Mouse (Mus musculus) embryonic facial prominence, embryonic 11.5 days (tissue): ENCODE data around the gene Epn2. TPM values are rescaled to one million over a fixed set of nuclear protein-coding genes. Genes with fewer than 3 reads are reported as not detected.
A peak's percentile ranks its signal among the peaks of the same experiment; 100 is the strongest.

Experiments used
- ATAC-seq: fragments of 200-750 bp; cut with Nextera tagmentation; replicated peaks from 2 replicates; pipeline ENCODE4 v1.8.0; 2017; ENCODE audit warnings: low read depth; ENCODE audit not compliant: insufficient number of reproducible peaks, low FRiP score, low TSS enrichment
- DNase-seq: peaks from one replicate; pipeline ENCODE4 v3.0.0-alpha.2; 2015; ENCODE audit warnings: low spot score
- H3K27ac ChIP-seq: fragments of 300-500 bp; sonication (generic); replicated peaks from 2 replicates; pipeline ENCODE4 v1.5.1; 2014; ENCODE audit warnings: mild to moderate bottlenecking, low read depth, low read length, control low read depth
- H3K27me3 ChIP-seq: fragments of 300-500 bp; sonication (generic); 2 replicates; pipeline ENCODE4 v1.6.1; 2014; ENCODE audit warnings: mild to moderate bottlenecking, low read length, moderate library complexity, mixed read lengths; ENCODE audit not compliant: control insufficient read depth, insufficient read depth
- H3K36me3 ChIP-seq: fragments of 300-500 bp; sonication (generic); replicated peaks from 2 replicates; pipeline ENCODE4 v1.6.1; 2014; ENCODE audit warnings: low read depth, mild to moderate bottlenecking, low read length, moderate library complexity, mixed read lengths; ENCODE audit not compliant: control insufficient read depth, insufficient read depth
- H3K4me1 ChIP-seq: fragments of 300-500 bp; sonication (generic); 2 replicates; pipeline ENCODE4 v1.6.1; 2014; ENCODE audit warnings: low read length, mixed read lengths; ENCODE audit not compliant: control insufficient read depth, insufficient read depth
- H3K4me2 ChIP-seq: fragments of 300-500 bp; sonication (generic); 2 replicates; pipeline ENCODE4 v1.6.1; 2014; ENCODE audit warnings: low read depth, mild to moderate bottlenecking, control low read depth, low read length, moderate library complexity
- H3K4me3 ChIP-seq: fragments of 300-500 bp; sonication (generic); 2 replicates; pipeline ENCODE4 v1.5.1; 2014; ENCODE audit warnings: low read depth, low read length, control low read depth
- H3K9ac ChIP-seq: fragments of 300-500 bp; sonication (generic); replicated peaks from 2 replicates; pipeline ENCODE4 v1.6.1; 2014; ENCODE audit warnings: mild to moderate bottlenecking, control low read depth, low read length
- H3K9me3 ChIP-seq: fragments of 300-500 bp; sonication (generic); replicated peaks from 2 replicates; pipeline ENCODE4 v1.6.1; 2016; ENCODE audit warnings: mild to moderate bottlenecking, low read length, inconsistent platforms, mixed read lengths; ENCODE audit not compliant: control insufficient read depth
- WGBS: fragments of 180-500 bp; shearing (Covaris S2); extraction: QIAGEN DNeasy Blood & Tissue Kit; methylation state at CpG from one replicate; pipeline ENCODE4 v1.1.7; 2014; 5-methylcytosine and 5-hydroxymethylcytosine counted together
- polyA plus RNA-seq: library from polyadenylated mRNA; unstranded; fragments of >200 nt; fragmentation: Nextera tagmentation; extraction: Ambion mirVana; gene quantifications from 2 replicates; pipeline ENCODE4 v1.2.1, GENCODE M21; 2014

Gene Epn2
- polyA plus RNA-seq, 1 experiment from 2014 or later = 24.2 TPM

- H3K4me1 ChIP-seq = no peaks in the 10 kb centered on the region
- no peaks in the 10 kb centered on the region for H3K27me3 ChIP-seq
- H3K9ac ChIP-seq = peak overlapping the region; percentile 88
- peak overlapping the region; percentile 89 for H3K4me3 ChIP-seq
- peak overlapping the region; percentile 79 for H3K27ac ChIP-seq
- 2% methylated on average over 46 of the region's 50 CpGs for WGBS
- H3K36me3 ChIP-seq = peaks cover 11% of the 10 kb centered on the region; the same call in 1 of the 2 replicates
- DNase-seq = no peak
- peak; percentile 37 for ATAC-seq
- H3K4me2 ChIP-seq = peak overlapping the region; percentile 74
- H3K9me3 ChIP-seq = no peaks in the 10 kb centered on the region
Observed at GRCm38 (mm10) chr11:61493525-61494128, 85.9 kb downstream of the Epn2 start.

- Histone ChIP-seq H3K27me3 (no peaks in the 10 kb centered on the region), H3K27ac (peak overlapping the region; percentile 79; the same call in 1 of the 2 replicates), H3K4me3 (peak overlapping the region; percentile 89), H3K4me2 (peak overlapping the region; percentile 74), H3K9me3 (no peaks in the 10 kb centered on the region), H3K36me3 (peaks cover 16% of the 10 kb centered on the region), H3K4me1 (no peaks in the 10 kb centered on the region), H3K9ac (peak overlapping the region; percentile 88)
- WGBS = 79% methylated on average over 12 of the region's 12 CpGs
- ATAC-seq (no peak), DNase-seq (no peak)
Observed at GRCm38 (mm10) chr11:61492749-61493401, 86.6 kb downstream of the Epn2 start.

- DNase-seq (no peak), ATAC-seq (no peak)
- H3K9ac ChIP-seq = no peak overlapping the region
- no peak overlapping the region for H3K4me3 ChIP-seq
- peaks cover 16% of the 10 kb centered on the region for H3K36me3 ChIP-seq
- H3K4me1 ChIP-seq = no peaks in the 10 kb centered on the region
- H3K9me3 ChIP-seq = no peaks in the 10 kb centered on the region
- H3K4me2 ChIP-seq = no peak overlapping the region
- H3K27ac ChIP-seq = no peak overlapping the region
- no peaks in the 10 kb centered on the region for H3K27me3 ChIP-seq
- 94% methylated on average over 22 of the region's 22 CpGs for WGBS
Observed at GRCm38 (mm10) chr11:61490944-61491520, 88.5 kb downstream of the Epn2 start.

GRCm38 (mm10) chr11:61489874-61490273, 89.6 kb downstream of the Epn2 start:
- Histone ChIP-seq H3K9me3 (no peaks in the 10 kb centered on the region), H3K27ac (no peak overlapping the region), H3K4me3 (no peak overlapping the region), H3K9ac (no peak overlapping the region), H3K36me3 (peaks cover 16% of the 10 kb centered on the region), H3K4me2 (no peak overlapping the region; the same call in 1 of the 2 replicates), H3K4me1 (peaks cover 1% of the 10 kb centered on the region; the same call in 1 of the 2 replicates), H3K27me3 (no peaks in the 10 kb centered on the region)
- DNase-seq = no peak
- no peak for ATAC-seq
- 97% methylated on average over 8 of the region's 8 CpGs for WGBS

GRCm38 (mm10) chr11:61489085-61489484, 90.4 kb downstream of the Epn2 start:
- H3K4me3 ChIP-seq = no peak overlapping the region
- no peak overlapping the region for H3K4me2 ChIP-seq
- no peaks in the 10 kb centered on the region for H3K27me3 ChIP-seq
- ATAC-seq (no peak), DNase-seq (no peak)
- H3K9ac ChIP-seq = no peak overlapping the region
- H3K9me3 ChIP-seq = no peaks in the 10 kb centered on the region
- 85% methylated on average over 2 of the region's 2 CpGs for WGBS
- H3K27ac ChIP-seq = no peak overlapping the region
- peaks cover 16% of the 10 kb centered on the region for H3K36me3 ChIP-seq
- peaks cover 4% of the 10 kb centered on the region; the same call in 1 of the 2 replicates for H3K4me1 ChIP-seq

GRCm38 (mm10) chr11:61487936-61488335, 91.6 kb downstream of the Epn2 start:
- Histone ChIP-seq H3K4me3 (no peak overlapping the region), H3K27ac (no peak overlapping the region), H3K9me3 (no peaks in the 10 kb centered on the region), H3K9ac (no peak overlapping the region), H3K36me3 (peaks cover 16% of the 10 kb centered on the region), H3K27me3 (no peaks in the 10 kb centered on the region), H3K4me2 (no peak overlapping the region), H3K4me1 (peaks cover 4% of the 10 kb centered on the region; the same call in 1 of the 2 replicates)
- no peak for DNase-seq
- ATAC-seq = no peak
- WGBS = 93% methylated on average over 7 of the region's 7 CpGs

GRCm38 (mm10) chr11:61487401-61487800, 92.1 kb downstream of the Epn2 start:
- WGBS = 72% methylated on average over 2 of the region's 2 CpGs
- Histone ChIP-seq H3K36me3 (peaks cover 16% of the 10 kb centered on the region), H3K4me1 (peaks cover 4% of the 10 kb centered on the region; the same call in 1 of the 2 replicates)

More at GRCm38 (mm10) chr11:61487401-61487800, 92.1 kb downstream of the Epn2 start:
- ATAC-seq = no peak
- no peak for DNase-seq
- Histone ChIP-seq H3K27me3 (no peaks in the 10 kb centered on the region), H3K9ac (no peak overlapping the region), H3K9me3 (no peaks in the 10 kb centered on the region), H3K4me2 (no peak overlapping the region), H3K27ac (0 out of 2 replicates have a peak overlapping the region, but pooled peaks have one; percentile 44), H3K4me3 (no peak overlapping the region)
